Mouse (Mus musculus) adrenal gland, postnatal 36 days (tissue): Measurements from ENCODE around the gene Dcp1a. TPM values are rescaled to one million over a fixed set of nuclear protein-coding genes. Genes with fewer than 3 reads are reported as not detected.

Experiments
- DNase-seq, 2 experiments: peaks; one replicate each; pipeline ENCODE4 v3.0.0; 2021; ENCODE audit warnings: mixed read lengths in 1 of 2
- microRNA-seq: library from miRNA; unstranded; fragments of <30 nt; microRNA quantifications from one replicate; pipeline ENCODE4 v1.2.0, GENCODE M21; 2021
- total RNA-seq, 2 experiments: library from RNA; stranded (reverse); gene quantifications; 2 replicates each; pipeline ENCODE4 v1.2.3; 2021

The Dcp1a gene
- total RNA-seq, 2 experiments from 2014 or later, result 26.1 to 27.0 TPM

- DNase-seq, result peak in 1 of 2 experiments; percentile 4
Observed at GRCm38 (mm10) chr14:30560803-30561389, 81.6 kb downstream of the Dcp1a start.

GRCm38 (mm10) chr14:30561470-30562187, 82.3 kb downstream of the Dcp1a start:
- peak; percentile 58 to 66 for DNase-seq

GRCm38 (mm10) chr14:30562343-30562742, 83.0 kb downstream of the Dcp1a start:
- no peak for DNase-seq

- peak; percentile 82 to 86 for DNase-seq
Observed at GRCm38 (mm10) chr14:30564451-30564850, 85.1 kb downstream of the Dcp1a start.

- DNase-seq, result no peak
Observed at GRCm38 (mm10) chr14:30566317-30566716, 87.0 kb downstream of the Dcp1a start.

- DNase-seq, result no peak
Observed at GRCm38 (mm10) chr14:30568016-30568415, 88.7 kb downstream of the Dcp1a start.

- peak; percentile 81 to 86 for DNase-seq
Observed at GRCm38 (mm10) chr14:30570303-30570702, 91.0 kb downstream of the Dcp1a start.

- no peak for DNase-seq
Observed at GRCm38 (mm10) chr14:30572253-30572652, 92.9 kb downstream of the Dcp1a start.

- peak; percentile 64 to 80 for DNase-seq
Observed at GRCm38 (mm10) chr14:30573235-30573634, 93.9 kb downstream of the Dcp1a start.

- DNase-seq, result peak; percentile 82
Observed at GRCm38 (mm10) chr14:30573983-30574584, 94.7 kb downstream of the Dcp1a start.

GRCm38 (mm10) chr14:30575791-30576190, 96.5 kb downstream of the Dcp1a start:
- no peak for DNase-seq

- no peak for DNase-seq
Observed at GRCm38 (mm10) chr14:30576260-30576659, 96.9 kb downstream of the Dcp1a start.

Small RNAs within 50 kb of the gene (microRNA-seq; reads per million reads assigned to microRNA genes)
- gene Mir3076, result 10.9 reads per million, percentile 26 among the genes with 10 or more reads in this experiment

Other genes starting within 250 kb of the Dcp1a start
- 10 to 100 TPM; 11.2 to 16.6 TPM for gene Cacna1d, start 11.9 kb downstream of the Dcp1a start, total RNA-seq
- 1,000 to 10,000 TPM; 1,323 to 1,442 TPM for gene Tkt, start 68.8 kb downstream of the Dcp1a start, total RNA-seq
- gene Prkcd, start 146.7 kb downstream of the Dcp1a start, total RNA-seq, result 100 to 1,000 TPM; 101 to 162 TPM
- gene Rft1, start 174.8 kb downstream of the Dcp1a start, total RNA-seq, result 10 to 100 TPM; 25.5 to 33.2 TPM
- 10 to 100 TPM; 27.8 to 29.2 TPM for gene Sfmbt1, start 235.3 kb downstream of the Dcp1a start, total RNA-seq